Mouse (Mus musculus) limb, embryonic 12.5 days (tissue): ENCODE data around the gene Ttyh3. TPM values are rescaled to one million over a fixed set of nuclear protein-coding genes. Genes with fewer than 3 reads are reported as not detected.

Source experiments
- ATAC-seq: fragments of 200-750 bp; cut with Nextera tagmentation; 2 replicates; pipeline ENCODE4 v1.8.0; 2017; ENCODE audit warnings: low read depth, moderate TSS enrichment; ENCODE audit not compliant: insufficient number of reproducible peaks, insufficient read depth, low FRiP score, low TSS enrichment
- H3K27ac ChIP-seq: fragments of 300-500 bp; sonication (generic); 2 replicates; pipeline ENCODE4 v1.5.1; 2016; ENCODE audit warnings: mild to moderate bottlenecking, moderate library complexity
- H3K27me3 ChIP-seq: fragments of 300-500 bp; sonication (generic); 2 replicates; pipeline ENCODE4 v1.6.1; 2016; ENCODE audit warnings: mild to moderate bottlenecking, moderate library complexity
- H3K36me3 ChIP-seq: fragments of 300-500 bp; sonication (generic); 2 replicates; pipeline ENCODE4 v1.6.1; 2016; ENCODE audit warnings: mild to moderate bottlenecking, moderate library complexity
- H3K4me1 ChIP-seq: fragments of 300-500 bp; sonication (generic); replicated peaks from 2 replicates; pipeline ENCODE4 v1.6.1; 2016
- H3K4me2 ChIP-seq: fragments of 300-500 bp; sonication (generic); 2 replicates; pipeline ENCODE4 v1.6.1; 2016; ENCODE audit warnings: mild to moderate bottlenecking, moderate library complexity
- H3K4me3 ChIP-seq: fragments of 300-500 bp; sonication (generic); replicated peaks from 2 replicates; pipeline ENCODE4 v1.5.1; 2016; ENCODE audit warnings: mild to moderate bottlenecking
- H3K9ac ChIP-seq: fragments of 300-500 bp; sonication (generic); replicated peaks from 2 replicates; pipeline ENCODE4 v1.6.1; 2016; ENCODE audit warnings: mild to moderate bottlenecking, moderate library complexity
- H3K9me3 ChIP-seq: fragments of 300-500 bp; sonication (generic); 2 replicates; pipeline ENCODE4 v1.6.1; 2016; ENCODE audit warnings: mild to moderate bottlenecking, moderate library complexity
- WGBS: fragments of 180-500 bp; shearing (Covaris S2); methylation state at CpG from one replicate; pipeline ENCODE4 v1.1.7; 2016; 5-methylcytosine and 5-hydroxymethylcytosine counted together
- polyA plus RNA-seq: library from polyadenylated mRNA; unstranded; fragments of >200 nt; fragmentation: Nextera tagmentation; extraction: Ambion mirVana; gene quantifications from 2 replicates; pipeline ENCODE4 v1.2.1, GENCODE M21; 2016

Ttyh3 gene
- polyA plus RNA-seq, 1 experiment from 2014 or later: 48.8 TPM

GRCm38 (mm10) chr5:140607836-140608633 lies 40.8 kb downstream of the Ttyh3 start:
- peak overlapping the region; percentile 64 for H3K9ac ChIP-seq
- peak overlapping the region; percentile 53 for H3K4me3 ChIP-seq
- WGBS: 1% methylated on average over 17 of the region's 17 CpGs
- H3K4me1 ChIP-seq: peaks cover 84% of the 10 kb centered on the region
- peak overlapping the region; percentile 53 for H3K27ac ChIP-seq
- peaks cover 89% of the 10 kb centered on the region for H3K27me3 ChIP-seq
- no peaks in the 10 kb centered on the region; the same call in 1 of the 2 replicates for H3K36me3 ChIP-seq
- no peak for ATAC-seq
- H3K9me3 ChIP-seq: no peaks in the 10 kb centered on the region
- peak overlapping the region; percentile 84 for H3K4me2 ChIP-seq

GRCm38 (mm10) chr5:140607001-140607835 lies 41.6 kb downstream of the Ttyh3 start, which contains the start of gene Lfng:
Gene Lfng, plus strand, starts transcription at chr5:140607320.
- H3K4me1 ChIP-seq: peaks cover 78% of the 10 kb centered on the region
- H3K4me3 ChIP-seq: peak within 1 kb of the TSS; percentile 53

GRCm38 (mm10) chr5:140606386-140606785 lies 42.4 kb downstream of the Ttyh3 start:
- 1% methylated on average over 23 of the region's 23 CpGs for WGBS
- H3K4me1 ChIP-seq: peaks cover 70% of the 10 kb centered on the region
- H3K4me2 ChIP-seq: peak overlapping the region; percentile 84
- no peaks in the 10 kb centered on the region for H3K36me3 ChIP-seq
- H3K4me3 ChIP-seq: peak overlapping the region; percentile 53
- ATAC-seq: no peak
- H3K9me3 ChIP-seq: no peaks in the 10 kb centered on the region
- H3K27me3 ChIP-seq: peaks cover 73% of the 10 kb centered on the region
- H3K9ac ChIP-seq: peak overlapping the region; percentile 64
- H3K27ac ChIP-seq: no peak overlapping the region

More at GRCm38 (mm10) chr5:140607001-140607835, 41.6 kb downstream of the Ttyh3 start, which contains the start of gene Lfng:
- Histone ChIP-seq H3K36me3 (no peaks in the 10 kb centered on the region; the same call in 1 of the 2 replicates), H3K4me2 (peak within 1 kb of the TSS; percentile 84), H3K27me3 (peaks cover 81% of the 10 kb centered on the region), H3K27ac (peak within 1 kb of the TSS; percentile 53; the same call in 1 of the 2 replicates), H3K9ac (peak within 1 kb of the TSS; percentile 64), H3K9me3 (no peaks in the 10 kb centered on the region)
- WGBS: under 1% methylated on average over 91 of the region's 91 CpGs
- peak; percentile 47 for ATAC-seq

- WGBS: 20% methylated on average over 3 of the region's 3 CpGs
- ATAC-seq: no peak
Measured at GRCm38 (mm10) chr5:140605228-140605627, 43.6 kb downstream of the Ttyh3 start.

GRCm38 (mm10) chr5:140604386-140604785 lies 44.4 kb downstream of the Ttyh3 start:
- Histone ChIP-seq H3K36me3 (no peaks in the 10 kb centered on the region), H3K9me3 (no peaks in the 10 kb centered on the region), H3K27ac (no peak overlapping the region), H3K27me3 (peaks cover 53% of the 10 kb centered on the region), H3K9ac (no peak overlapping the region), H3K4me3 (no peak overlapping the region), H3K4me1 (peaks cover 50% of the 10 kb centered on the region), H3K4me2 (no peak overlapping the region)
- no peak for ATAC-seq
- 75% methylated on average over 8 of the region's 8 CpGs for WGBS

More at GRCm38 (mm10) chr5:140605228-140605627, 43.6 kb downstream of the Ttyh3 start:
- no peak overlapping the region for H3K4me3 ChIP-seq
- no peaks in the 10 kb centered on the region for H3K9me3 ChIP-seq
- H3K36me3 ChIP-seq: no peaks in the 10 kb centered on the region
- H3K27ac ChIP-seq: no peak overlapping the region
- peaks cover 61% of the 10 kb centered on the region for H3K27me3 ChIP-seq
- H3K9ac ChIP-seq: no peak overlapping the region
- H3K4me1 ChIP-seq: peaks cover 58% of the 10 kb centered on the region
- H3K4me2 ChIP-seq: no peak overlapping the region

GRCm38 (mm10) chr5:140602540-140602939 lies 46.3 kb downstream of the Ttyh3 start:
- H3K9ac ChIP-seq: no peak overlapping the region
- no peak overlapping the region for H3K4me2 ChIP-seq
- no peaks in the 10 kb centered on the region for H3K9me3 ChIP-seq
- ATAC-seq: no peak
- H3K36me3 ChIP-seq: no peaks in the 10 kb centered on the region
- H3K27me3 ChIP-seq: peaks cover 34% of the 10 kb centered on the region
- no peak overlapping the region for H3K4me3 ChIP-seq
- WGBS: 48% methylated on average over 2 of the region's 2 CpGs
- H3K27ac ChIP-seq: no peak overlapping the region
- peaks cover 32% of the 10 kb centered on the region for H3K4me1 ChIP-seq

- Histone ChIP-seq H3K9me3 (no peaks in the 10 kb centered on the region), H3K4me3 (no peak overlapping the region), H3K36me3 (no peaks in the 10 kb centered on the region), H3K4me2 (no peak overlapping the region), H3K27me3 (peaks cover 26% of the 10 kb centered on the region), H3K4me1 (peaks cover 29% of the 10 kb centered on the region), H3K27ac (no peak overlapping the region), H3K9ac (no peak overlapping the region)
- WGBS: 85% methylated on average over 12 of the region's 12 CpGs
- no peak for ATAC-seq
Measured at GRCm38 (mm10) chr5:140601712-140602111, 47.1 kb downstream of the Ttyh3 start.

- no peak overlapping the region for H3K4me2 ChIP-seq
- H3K27ac ChIP-seq: no peak overlapping the region
- H3K9me3 ChIP-seq: no peaks in the 10 kb centered on the region
- no peak for ATAC-seq
- H3K27me3 ChIP-seq: peaks cover 8% of the 10 kb centered on the region
- H3K36me3 ChIP-seq: no peaks in the 10 kb centered on the region
- 39% methylated on average over 5 of the region's 5 CpGs for WGBS
- no peak overlapping the region for H3K4me3 ChIP-seq
- H3K9ac ChIP-seq: no peak overlapping the region
- H3K4me1 ChIP-seq: peaks cover 20% of the 10 kb centered on the region
Measured at GRCm38 (mm10) chr5:140599939-140600338, 48.9 kb downstream of the Ttyh3 start.

GRCm38 (mm10) chr5:140597787-140598186 lies 51.0 kb downstream of the Ttyh3 start:
- WGBS: 89% methylated on average over 4 of the region's 4 CpGs
- ATAC-seq: no peak
- no peak overlapping the region for H3K4me2 ChIP-seq
- no peak overlapping the region for H3K27ac ChIP-seq
- H3K9ac ChIP-seq: no peak overlapping the region
- no peaks in the 10 kb centered on the region for H3K9me3 ChIP-seq
- no peak overlapping the region for H3K4me3 ChIP-seq
- no peaks in the 10 kb centered on the region for H3K36me3 ChIP-seq
- no peaks in the 10 kb centered on the region; the same call in 1 of the 2 replicates for H3K27me3 ChIP-seq
- H3K4me1 ChIP-seq: peaks cover 13% of the 10 kb centered on the region

- Histone ChIP-seq H3K27me3 (no peaks in the 10 kb centered on the region; the same call in 1 of the 2 replicates), H3K4me1 (peaks cover 13% of the 10 kb centered on the region), H3K4me2 (no peak overlapping the region), H3K27ac (no peak overlapping the region; the same call in 1 of the 2 replicates), H3K4me3 (no peak overlapping the region), H3K9ac (no peak overlapping the region), H3K9me3 (no peaks in the 10 kb centered on the region), H3K36me3 (no peaks in the 10 kb centered on the region)
- no peak for ATAC-seq
- 65% methylated on average over 18 of the region's 18 CpGs for WGBS
Measured at GRCm38 (mm10) chr5:140596927-140597588, 51.8 kb downstream of the Ttyh3 start.
